Mouse (Mus musculus) forelimb bud, embryonic 11.5 days (tissue): ENCODE data around the gene A630010A05Rik.
"Not testable (repeated sequence)": the region's sequence is repeated elsewhere in the genome, so short reads cannot be mapped to it uniquely, and the experiment has no call there.

ENCODE experiments used
- DNase-seq: peaks from one replicate; pipeline ENCODE4 v3.0.0-alpha.2; 2012; ENCODE audit warnings: low read depth, low spot score

The A630010A05Rik gene

GRCm38 (mm10) chr16:14562017-14562416, at the start of gene A630010A05Rik:
TSS of gene A630010A05Rik (plus strand) at chr16:14562317.
- no peak for DNase-seq

GRCm38 (mm10) chr16:14535766-14536165, 26.4 kb upstream of the A630010A05Rik start:
- DNase-seq: no peak

- not testable (repeated sequence) for DNase-seq
Measured at GRCm38 (mm10) chr16:14557191-14557590, 4.9 kb upstream of the A630010A05Rik start.
